Mouse (Mus musculus): ENCODE measurements around the gene Commd7.
"Not testable (repeated sequence)": the region's sequence is repeated elsewhere in the genome, so short reads cannot be mapped to it uniquely, and the experiment has no call there.

The Commd7 gene

DNA sequence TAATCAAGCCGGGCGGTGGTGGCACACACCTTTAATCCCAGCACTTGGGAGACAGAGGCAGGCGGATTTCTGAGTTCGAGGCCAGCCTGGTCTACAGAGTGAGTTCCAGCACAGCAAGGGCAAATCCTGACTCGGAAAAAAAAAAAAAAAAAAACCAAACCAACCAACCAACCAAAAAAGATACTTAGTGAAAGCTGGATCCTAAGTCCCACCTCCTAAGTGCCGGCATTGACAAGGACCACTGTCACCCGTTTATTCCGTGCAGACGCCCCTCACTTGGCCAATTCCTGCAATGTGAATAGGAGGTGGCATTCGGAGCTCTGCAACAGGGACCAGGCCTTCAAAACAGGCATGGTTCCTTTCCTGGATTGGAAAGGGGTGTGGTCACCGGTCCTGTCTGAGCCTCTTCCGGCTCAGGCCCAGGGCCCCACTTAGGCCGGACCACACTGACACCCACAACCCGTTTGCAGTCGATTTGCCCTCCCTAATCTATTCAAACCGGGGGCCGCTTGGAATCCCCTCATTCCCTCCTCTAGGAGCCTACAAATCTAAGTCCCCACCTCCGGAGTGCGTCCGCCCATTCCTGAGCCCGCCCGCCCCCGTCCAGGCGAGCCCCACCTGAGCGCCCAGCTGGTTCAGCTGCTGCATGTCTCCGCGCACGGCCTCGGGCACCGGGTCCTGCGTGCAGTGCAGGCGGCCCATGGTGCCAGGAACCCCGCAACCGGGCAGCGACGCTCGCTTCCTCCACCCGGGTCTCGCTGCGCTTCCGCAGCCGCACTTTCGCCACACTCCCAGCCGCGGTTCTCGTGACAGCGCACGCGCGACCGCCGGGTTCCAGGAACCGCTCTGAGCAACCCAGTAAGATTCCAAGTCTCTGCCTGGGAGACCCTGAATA lies at the start of gene Commd7:
Commd7 (minus strand) TSS at position 806 of the 895 bp plus-strand sequence.
- peak; percentile 81 for DNase-seq (ENCODE audit: low spot score)

DNA sequence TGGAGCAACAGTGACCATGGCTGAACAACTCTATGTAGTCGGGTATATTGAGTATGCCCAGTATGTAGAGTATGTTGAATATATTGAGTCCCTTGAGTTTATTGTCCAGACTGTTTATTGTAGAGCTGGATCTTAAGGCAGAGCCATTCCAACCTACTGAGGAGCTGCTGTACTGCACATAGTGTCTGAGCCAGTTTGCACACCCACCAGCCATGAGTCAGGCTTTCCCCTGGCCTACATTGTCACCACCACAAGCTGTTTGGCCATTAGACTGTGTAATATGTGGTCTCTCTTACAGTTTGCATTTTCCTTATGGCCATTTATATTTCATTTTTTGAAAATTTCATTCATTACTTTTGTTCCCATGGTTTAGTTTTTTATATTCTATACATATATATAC lies 47.4 kb upstream of the Commd7 start:
- no peak for DNase-seq (ENCODE audit: low spot score)

DNA sequence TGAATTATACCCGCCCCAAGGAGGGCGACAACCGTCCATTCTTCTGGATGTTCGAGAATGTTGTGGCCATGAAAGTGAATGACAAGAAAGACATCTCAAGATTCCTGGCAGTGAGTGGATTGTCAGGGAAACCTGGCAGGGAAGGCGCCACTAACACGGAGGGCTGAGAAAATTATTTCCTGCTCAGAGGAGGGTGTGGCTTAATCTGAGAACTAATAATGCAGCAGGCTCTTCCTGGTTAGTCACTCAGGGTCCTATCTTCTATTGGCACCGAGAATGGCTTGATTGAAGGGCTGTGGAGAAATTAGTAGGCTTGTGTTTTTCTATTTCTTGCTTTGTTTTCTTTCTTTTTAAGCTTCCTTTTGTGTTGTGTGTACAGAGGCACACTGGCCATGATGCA lies 45.0 kb upstream of the Commd7 start:
- DNase-seq (ENCODE audit: low spot score), result no peak

DNA sequence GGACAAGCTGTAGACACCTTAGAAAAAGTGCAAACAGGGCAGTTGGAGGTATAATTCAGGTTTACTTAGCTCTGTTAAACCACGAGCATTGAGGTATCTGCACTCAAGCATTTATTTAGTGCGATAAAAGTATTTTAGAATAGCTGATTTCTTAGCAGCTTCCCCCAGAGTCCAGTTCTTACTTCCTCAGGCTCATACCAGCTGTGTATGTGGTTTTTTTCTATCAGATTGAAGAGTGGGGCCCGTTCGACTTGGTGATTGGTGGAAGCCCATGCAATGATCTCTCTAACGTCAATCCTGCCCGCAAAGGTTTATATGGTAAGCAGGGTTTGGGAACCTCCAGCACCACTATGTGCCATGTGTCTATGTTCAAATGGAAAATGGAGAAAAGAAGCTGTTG lies 44.4 kb upstream of the Commd7 start:
- DNase-seq (ENCODE audit: low spot score), result no peak

DNA sequence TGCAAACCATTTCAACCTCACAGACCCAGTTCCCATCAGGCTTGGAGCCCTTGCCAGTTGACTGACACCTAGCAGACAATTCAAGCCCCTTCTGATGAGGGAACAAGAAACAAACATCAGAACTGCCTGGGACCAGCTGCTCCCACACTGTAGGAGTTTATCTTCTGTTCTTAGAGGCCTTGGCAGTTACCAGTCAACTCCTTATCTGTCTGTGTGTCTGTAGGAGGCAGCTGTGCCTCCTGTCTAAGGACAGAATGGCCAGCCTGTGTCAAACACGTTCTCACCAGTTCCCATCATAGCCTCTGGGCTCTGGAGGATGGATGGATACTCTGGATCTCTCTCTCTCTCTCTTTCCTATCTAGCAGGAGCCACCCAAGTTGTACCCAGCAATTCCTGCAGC lies 42.8 kb upstream of the Commd7 start:
- not testable (repeated sequence) for DNase-seq (ENCODE audit: low spot score)

DNA sequence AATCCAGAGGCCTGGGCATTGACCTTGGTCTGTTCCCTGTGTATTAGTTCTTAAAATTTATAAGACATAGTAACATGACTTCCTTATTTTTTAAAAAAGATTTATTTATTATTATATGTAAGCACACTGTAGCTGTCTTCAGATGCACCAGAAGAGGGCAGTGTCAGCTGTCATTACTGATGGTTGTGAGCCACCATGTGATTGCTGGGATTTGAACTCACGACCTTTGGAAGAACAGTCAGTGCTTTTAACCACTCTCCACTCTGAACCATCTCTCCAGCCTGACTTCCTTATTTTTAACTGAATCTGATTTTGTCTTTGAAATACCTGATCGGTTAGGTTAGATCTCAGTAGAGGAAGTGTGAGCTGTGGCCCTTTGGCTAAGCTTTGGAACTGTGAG lies 40.0 kb upstream of the Commd7 start:
- DNase-seq (ENCODE audit: low spot score), result no peak

DNA sequence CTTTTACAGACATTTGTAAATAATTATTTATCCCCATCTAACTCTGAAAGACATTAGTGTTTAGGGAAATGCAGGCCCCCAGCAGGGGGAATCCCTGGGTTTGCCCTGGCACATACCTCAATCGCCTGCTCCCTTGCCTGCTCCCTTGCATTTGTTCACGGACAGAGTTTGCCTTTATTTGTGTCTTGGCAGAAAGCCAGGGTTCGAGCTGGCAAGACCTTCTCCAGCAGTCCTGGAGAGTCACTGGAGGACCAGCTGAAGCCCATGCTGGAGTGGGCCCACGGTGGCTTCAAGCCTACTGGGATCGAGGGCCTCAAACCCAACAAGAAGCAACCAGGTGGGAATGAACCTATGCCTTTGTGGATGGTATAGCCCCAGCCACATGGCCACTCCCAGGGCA lies 37.5 kb upstream of the Commd7 start:
- DNase-seq (ENCODE audit: low spot score), result no peak

DNA sequence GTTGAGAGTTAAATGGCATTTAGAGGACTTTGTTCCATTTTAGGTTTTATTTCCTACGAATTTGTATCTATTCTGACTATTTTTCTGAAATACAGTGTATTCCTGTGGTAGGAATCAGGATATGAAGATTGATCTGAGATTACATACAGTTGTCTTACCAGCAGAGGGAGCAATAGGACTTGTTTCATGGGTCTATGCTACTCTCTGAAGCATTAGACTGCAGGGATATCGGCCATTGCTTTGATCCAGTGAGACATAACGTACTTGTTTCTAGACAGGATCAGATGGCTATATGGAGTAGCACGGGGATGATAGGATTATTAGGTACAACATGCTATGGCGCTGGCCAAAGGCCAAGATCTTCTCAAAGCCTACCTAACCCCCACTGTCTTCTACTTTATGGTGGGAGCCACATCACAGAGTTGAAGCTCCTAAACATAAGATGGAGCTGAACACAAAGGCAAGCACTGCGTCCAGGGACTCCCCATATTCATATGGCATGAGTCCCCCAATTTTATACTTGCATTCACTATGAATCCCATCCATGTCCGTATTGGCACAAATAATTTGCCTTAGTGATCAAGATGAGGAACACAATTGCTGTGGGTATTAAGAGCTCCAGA lies 36.3 kb upstream of the Commd7 start:
- no peak for DNase-seq (ENCODE audit: low spot score)

DNA sequence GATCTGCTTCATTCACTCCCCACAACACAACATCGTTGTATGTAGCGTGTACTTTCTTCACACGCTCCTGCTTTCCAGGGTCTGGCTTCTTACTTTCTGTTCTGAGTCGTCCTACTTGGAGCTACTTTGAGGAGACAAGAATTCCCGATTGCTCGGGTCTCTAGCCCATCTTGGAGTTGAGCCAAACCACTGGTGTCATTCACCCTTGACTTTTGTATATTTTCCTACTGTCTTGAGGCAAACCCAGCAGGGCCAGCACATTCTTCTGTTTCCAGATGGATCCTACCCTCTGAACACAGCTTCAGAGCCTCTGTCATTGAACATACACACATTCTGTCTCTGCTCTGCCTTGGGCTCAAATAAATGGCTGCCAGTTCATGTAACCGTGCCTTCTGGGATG lies 32.8 kb upstream of the Commd7 start:
- DNase-seq (ENCODE audit: low spot score), result no peak

DNA sequence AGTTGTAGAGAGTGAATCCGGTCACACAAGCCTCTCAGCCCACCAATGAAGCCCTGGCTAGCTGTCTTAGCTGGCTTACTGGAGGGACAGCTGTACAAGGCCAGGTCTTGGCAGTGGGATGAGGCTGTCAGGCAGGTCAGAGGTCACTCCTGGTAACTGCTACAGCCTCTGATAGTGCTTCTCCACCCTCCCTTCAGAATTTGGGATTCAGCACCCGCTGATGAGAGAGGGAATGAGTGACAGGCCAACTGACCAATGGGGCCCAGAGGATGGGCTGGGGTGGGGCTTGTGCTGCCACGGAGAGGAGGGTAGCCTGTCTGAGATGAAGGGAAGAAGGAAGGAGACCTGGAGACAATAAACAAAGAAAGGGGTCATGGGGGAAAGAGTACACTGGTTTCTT lies 28.0 kb upstream of the Commd7 start:
- no peak for DNase-seq (ENCODE audit: low spot score)

DNA sequence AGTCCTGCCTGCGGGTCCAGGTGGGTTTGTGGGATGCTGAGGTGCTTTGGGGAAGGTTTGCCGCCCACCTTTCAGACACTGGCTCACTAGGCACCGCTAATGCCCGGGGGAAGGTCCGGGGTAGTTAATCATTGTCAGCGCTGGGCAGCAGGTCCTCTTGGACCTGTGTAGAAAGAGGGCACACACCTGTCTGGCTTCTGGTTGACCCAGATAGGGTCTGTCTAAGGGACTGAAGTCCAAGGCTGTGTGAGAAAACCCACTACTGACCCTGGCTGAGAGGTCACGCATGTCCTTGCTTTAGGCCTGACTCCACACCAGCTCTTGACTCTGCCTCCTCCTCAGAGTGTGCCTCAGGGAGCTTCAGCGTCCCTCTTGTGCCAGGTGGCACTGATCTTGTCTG lies 25.1 kb upstream of the Commd7 start:
- not testable (repeated sequence) for DNase-seq (ENCODE audit: low spot score)

DNA sequence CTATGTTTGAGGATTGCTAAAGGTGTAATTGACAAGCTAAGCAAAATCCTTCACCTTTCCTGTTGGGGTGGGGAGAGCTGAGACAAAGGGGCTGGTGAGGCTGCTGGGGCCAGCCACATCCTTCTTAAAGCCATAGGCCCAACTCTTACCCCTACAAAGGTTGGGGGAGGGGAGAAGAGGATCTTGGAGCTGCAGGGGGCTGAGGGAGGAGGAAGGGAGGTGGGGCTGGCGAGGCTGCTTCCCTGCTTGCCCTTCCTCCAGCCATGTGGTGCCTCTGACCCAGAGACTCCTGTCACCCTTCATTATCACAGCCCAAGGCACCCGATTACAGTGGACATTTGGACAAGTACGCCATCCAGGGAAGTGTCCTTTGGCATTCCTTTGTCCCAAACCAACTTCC lies 19.1 kb upstream of the Commd7 start:
- DNase-seq (ENCODE audit: low spot score), result no peak

DNA sequence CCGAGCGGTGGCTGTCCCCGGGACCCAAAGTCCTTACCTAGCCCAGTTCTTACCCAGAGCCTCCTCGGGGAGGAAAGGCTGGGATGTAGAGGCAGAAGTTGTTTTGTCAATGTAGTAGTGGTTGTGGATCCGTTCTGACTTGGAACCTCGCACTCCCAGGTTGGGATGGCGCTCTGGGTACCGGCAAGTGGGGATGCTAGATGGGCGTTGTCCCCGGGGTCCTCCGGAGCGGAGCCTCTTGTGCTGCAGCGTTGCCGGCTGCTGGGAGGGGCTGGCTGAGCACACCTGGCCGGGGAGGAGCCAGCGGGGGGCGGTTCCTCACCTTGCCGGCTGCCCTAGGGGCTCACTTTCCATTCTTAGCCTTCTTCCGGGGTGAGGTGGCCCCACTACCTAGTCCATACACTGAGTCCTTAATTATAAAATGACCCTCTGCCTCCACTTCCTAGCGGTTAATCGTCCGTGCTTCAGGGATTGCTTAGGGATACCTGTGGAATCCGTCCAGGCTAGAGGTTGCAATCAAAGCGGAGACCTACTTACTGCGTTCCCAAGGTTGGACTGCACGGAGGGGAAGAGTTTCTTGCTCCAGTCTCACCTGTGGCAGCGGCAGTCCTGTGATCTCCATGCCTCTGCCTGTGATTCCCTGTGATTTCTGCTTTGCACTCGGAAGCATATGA lies 17.6 kb upstream of the Commd7 start:
- DNase-seq (ENCODE audit: low spot score), result peak; percentile 23

DNA sequence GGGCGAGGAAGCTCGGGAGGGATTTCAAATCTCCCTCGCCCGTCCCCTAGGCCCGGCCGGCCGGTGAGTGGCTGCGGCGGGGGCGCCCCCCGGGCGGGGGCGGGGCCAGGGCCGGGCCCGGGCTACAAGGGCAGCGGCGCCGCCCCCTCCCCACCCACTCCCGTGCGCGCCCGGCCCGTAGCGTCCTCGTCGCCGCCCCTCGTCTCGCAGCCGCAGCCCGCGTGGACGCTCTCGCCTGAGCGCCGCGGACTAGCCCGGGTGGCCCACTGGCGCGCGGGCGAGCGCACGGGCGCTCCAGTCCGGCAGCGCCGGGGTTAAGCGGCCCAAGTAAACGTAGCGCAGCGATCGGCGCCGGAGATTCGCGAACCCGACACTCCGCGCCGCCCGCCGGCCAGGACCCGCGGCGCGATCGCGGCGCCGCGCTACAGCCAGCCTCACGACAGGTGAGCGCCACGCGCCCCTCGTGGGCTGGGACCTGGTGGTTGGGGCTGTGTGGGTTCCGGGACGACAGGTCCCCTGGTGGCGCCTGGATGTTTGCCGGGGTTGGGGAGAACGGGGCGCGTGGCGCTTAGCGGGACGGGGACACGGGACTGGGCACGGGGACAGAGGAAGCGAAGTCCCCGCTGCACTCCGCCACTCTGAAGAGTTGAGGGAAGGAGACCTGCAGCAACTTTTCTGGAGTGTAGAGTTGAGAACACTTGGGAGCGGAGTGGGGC lies 16.9 kb upstream of the Commd7 start, which contains the start of gene Dnmt3b:
Dnmt3b (plus strand) TSS at position 153 of the 716 bp plus-strand sequence.
- DNase-seq (ENCODE audit: low spot score), result peak; percentile 60

DNA sequence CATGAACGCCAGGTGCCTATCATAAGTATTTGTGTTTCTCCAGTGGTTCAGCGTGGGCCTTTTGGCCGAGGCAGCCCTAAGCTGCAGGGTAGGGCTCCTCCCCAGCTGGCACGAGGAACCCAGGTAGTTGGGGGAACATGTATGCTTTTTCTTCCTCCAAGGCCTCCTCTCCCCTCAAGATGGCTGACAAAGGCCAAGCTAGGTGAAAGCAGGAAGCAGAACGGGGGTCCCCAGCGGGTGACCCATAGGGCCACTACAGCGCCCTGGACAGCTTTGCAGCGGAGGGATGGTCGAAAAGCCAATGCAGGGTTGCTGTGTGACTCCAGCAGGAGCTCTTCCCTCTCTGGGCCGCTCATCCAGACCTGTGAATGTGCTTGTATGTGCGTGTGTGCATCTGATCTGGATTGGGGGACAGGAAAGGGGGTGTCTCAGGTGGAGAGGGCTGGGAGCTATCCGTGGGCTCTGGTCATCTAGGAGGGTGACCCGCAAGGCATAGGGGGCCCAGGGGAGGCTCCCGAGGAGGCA lies 16.3 kb upstream of the Commd7 start:
- DNase-seq (ENCODE audit: low spot score), result no peak

DNA sequence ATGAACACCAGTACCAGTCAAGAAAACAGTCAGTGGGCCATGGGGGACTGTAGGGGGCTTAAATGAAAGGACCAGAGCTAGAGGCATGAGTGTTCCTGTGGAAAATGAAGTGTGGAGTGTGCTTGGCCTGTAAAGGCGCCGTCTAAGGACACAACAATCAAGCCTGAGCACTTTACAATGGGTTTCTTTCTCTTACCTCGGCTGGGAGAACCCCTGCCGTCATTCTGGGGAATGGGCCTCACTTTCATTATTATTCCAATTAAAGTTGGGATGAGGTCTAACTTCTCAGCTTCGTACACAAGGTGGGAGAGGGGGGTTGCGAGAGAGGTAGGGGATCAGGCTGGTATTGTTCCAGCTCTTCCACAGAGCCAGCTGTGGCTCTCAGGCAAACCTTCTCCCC lies 10.4 kb upstream of the Commd7 start:
- no peak for DNase-seq (ENCODE audit: low spot score)

DNA sequence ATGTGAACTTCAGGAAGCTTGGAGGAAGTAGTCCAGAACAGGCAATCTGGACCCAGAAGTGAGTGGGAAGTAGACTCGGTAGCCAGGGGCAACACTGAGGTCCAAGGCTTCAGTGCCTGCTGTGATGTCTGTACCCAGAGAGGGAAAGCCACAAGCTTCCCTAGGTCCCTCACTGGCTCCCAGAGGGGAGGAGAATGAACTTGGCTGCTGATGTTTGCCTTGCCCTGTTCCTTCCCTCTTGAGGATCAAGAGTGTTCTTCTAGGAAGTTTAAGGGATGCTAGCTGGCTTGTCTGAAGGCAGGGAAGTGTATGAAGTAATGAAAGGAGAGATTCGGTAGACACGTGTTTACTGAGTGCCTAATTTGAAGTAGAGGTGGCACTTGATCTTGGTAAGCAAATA lies 9.9 kb upstream of the Commd7 start:
- no peak for DNase-seq (ENCODE audit: low spot score)

DNA sequence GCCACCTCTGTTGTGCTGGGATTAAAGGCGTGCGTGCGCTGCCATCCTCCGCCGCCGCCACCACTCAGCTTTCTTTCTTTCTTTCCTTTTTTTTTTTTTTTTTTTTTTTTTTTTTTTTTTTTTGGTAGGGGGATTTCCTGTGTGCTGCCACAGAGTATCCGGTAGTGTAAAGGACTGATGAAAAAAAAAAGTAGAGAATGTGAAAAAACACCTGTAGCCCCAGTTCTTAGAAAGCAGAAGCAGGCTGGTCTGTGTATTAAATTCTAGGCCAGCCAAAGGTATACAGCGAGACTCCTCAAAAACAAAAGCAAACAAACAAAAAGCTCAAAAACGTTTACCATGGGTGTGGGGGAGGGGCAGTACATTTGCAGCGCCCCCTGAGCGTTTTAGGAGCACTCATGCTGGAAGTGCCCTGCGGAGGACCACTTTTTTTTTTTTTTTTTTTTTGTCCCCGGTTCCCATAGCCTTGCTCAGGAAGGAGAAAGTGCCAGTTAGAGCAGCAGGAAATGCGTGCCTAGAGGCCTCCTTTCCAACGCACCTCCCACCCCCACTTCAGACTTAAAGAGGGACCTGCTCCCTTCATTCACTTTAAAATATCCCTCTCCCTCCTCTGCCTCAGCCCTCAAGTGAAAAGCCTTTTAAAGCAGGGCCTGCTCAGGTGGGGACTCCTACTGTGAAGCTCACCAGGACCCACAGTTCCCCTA lies 6.5 kb upstream of the Commd7 start:
- DNase-seq (ENCODE audit: low spot score), result no peak

DNA sequence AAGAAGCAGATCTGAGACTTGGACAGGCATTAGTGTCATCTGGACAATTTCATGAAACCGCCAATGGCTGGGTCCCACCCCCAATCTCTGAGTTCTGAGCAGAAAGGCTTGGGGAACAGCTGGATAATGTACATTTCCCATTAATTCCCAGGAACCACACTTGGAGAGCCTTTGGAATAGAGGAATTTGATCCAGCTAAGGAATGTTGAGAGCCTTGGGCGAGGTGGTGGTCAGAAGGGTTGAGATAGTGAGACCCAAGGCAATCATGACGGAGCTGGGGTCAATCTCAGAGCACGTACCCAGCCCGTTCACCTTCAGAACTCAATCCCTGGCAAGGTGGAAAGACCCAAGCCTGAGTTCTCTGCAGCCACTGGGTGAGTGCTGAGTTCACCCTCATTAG lies 678 bp upstream of the Commd7 start:
- DNase-seq (ENCODE audit: low spot score), result no peak

DNA sequence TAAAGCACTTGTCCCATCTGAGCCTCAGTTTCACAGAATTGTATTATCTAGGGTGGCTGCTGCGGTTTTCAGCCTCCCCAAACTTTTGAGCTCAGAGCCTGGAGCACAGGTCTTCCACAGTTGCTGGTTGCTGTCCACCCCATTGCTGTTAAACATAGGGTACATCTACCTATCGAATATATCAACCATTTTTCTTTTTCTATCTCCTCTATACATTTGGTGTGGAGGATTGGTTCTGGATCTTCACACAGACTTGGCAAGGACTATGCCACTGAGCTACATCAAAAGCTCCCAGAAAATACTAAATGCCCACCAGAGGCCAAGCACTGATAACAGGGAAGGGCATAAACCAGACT lies 268 bp upstream of the Commd7 start:
- no peak for DNase-seq (ENCODE audit: low spot score)

DNA sequence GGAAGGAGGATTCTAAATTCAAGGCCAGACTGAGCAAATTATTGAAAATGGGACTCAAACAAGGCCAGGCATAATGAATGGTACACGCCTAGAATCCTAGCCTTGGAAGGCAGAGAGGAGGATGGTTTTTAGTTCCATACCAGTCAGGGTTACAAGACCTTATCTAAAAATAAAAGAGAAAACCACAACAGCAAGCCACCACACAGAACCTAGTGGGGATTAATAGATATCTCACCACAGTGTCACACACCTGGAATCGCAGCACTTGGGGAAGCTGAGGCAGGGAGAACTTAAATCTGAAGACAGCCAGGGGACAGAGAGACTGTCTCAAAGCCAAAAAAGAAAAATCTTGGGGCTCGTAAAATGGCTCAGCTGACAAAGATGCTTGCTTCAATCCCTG lies 1.6 kb downstream of the Commd7 start:
- no peak for DNase-seq (ENCODE audit: low spot score)

DNA sequence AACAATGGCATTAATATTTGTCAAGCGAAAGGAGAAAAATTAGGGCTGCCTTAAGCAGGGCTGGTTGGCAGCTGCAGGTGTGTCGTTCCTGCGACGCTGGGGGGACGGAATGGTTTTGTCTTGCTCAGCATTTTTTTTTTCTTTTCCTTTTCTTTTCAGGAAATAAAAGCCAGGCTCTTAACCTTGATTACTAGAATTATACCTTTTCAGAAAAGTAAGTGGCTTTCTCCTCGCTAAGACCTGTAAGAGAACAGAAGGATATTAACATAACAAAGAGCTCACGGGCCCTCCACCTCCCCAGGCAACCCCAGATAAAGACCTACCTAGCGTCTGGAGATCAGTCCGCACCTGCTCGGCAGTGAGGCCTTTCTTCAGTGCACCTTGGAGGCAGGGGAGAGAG lies 10.1 kb downstream of the Commd7 start:
- DNase-seq (ENCODE audit: low spot score), result no peak
